10 mouse cellular contexts compared by ENCODE assay signal in genomic region chr5:25891321-25891720, GRCm38 (mm10). TPM values are rescaled to one million over a fixed set of nuclear protein-coding genes. Genes with fewer than 3 reads are reported as not detected.
DNase-seq lines count a peak whose midpoint lies in the region; ATAC-seq lines count a peak whose summit lies in the region.
"Had no signal": no experiment of that assay in that cellular context is flagged by ENCODE, and none has a peak within 500 bp of the region (broad histone marks: within the 10 kb centered on the region; RNA-seq: fewer than 3 reads in every experiment).

No protein-coding gene starts in this region.

- ATAC-seq in kidney, embryonic 16.5 days (ENCODE audit: low FRiP score, low TSS enrichment), result no peak

- no peaks in the 10 kb centered on the region for H3K4me1 ChIP-seq in kidney, embryonic 16.5 days (ENCODE audit: insufficient read depth, low read length)
- H3K4me1 ChIP-seq: limb, embryonic 15.5 days had no signal

- peak; percentile 49 for DNase-seq in kidney, adult 18-20 months
- DNase-seq in adrenal gland, postnatal 10 days, result peak; percentile 87
- peak; percentile 94 to 96 for DNase-seq in cerebellum, postnatal 25 days
- peak; percentile 25 to 38 for DNase-seq in kidney, postnatal 4 days
- no peak for DNase-seq in left cerebral cortex, postnatal 14 days (ENCODE audit: low spot score in 2 of 2)
- DNase-seq in spleen, adult 18-20 months, result no peak
- DNase-seq in urinary bladder, adult 18-20 months (ENCODE audit: low spot score in 2 of 2), result no peak

- no peaks in the 10 kb centered on the region for H3K9me3 ChIP-seq in kidney, embryonic 16.5 days (ENCODE audit: low read length)
- H3K9me3 ChIP-seq: limb, embryonic 15.5 days had no signal

- no peaks in the 10 kb centered on the region for H3K27me3 ChIP-seq in kidney, embryonic 16.5 days (ENCODE audit: insufficient read depth, low read length)
- H3K27me3 ChIP-seq: limb, embryonic 15.5 days had no signal

- intact Hi-C loops in left cerebral cortex, postnatal 14 days (cut with DNase I), result no loop called here

- 72% methylated on average over 1 of the region's 1 CpGs for WGBS in kidney, embryonic 16.5 days

- no peak overlapping the region for H3K4me3 ChIP-seq in kidney, embryonic 16.5 days (ENCODE audit: low read length)
- H3K4me3 ChIP-seq: limb, embryonic 15.5 days had no signal

- no peak overlapping the region for H3K4me2 ChIP-seq in kidney, embryonic 16.5 days (replicated peaks; ENCODE audit: low read depth, low read length)
- H3K4me2 ChIP-seq: limb, embryonic 15.5 days had no signal

- H3K27ac ChIP-seq in kidney, embryonic 16.5 days (ENCODE audit: low read length), result no peak overlapping the region
- H3K27ac ChIP-seq: limb, embryonic 15.5 days had no signal

- H3K9ac ChIP-seq in kidney, embryonic 16.5 days (replicated peaks; ENCODE audit: low read length), result no peak overlapping the region
- H3K9ac ChIP-seq: limb, embryonic 15.5 days had no signal

- H3K36me3 ChIP-seq in kidney, embryonic 16.5 days (ENCODE audit: insufficient read depth, low read length), result no peaks in the 10 kb centered on the region
- H3K36me3 ChIP-seq: limb, embryonic 15.5 days had no signal

RNA-seq across cellular contexts. Expression of gene Gm21663, which starts 50.9 kb away (rescaled TPM):
- polyA plus RNA-seq in kidney, embryonic 16.5 days (2015; fragmentation: Nextera tagmentation; extraction: Ambion mirVana), result not detected in 2 replicates
- total RNA-seq in adrenal gland, postnatal 10 days (2021), result under 1 TPM in 1 of 2 experiments, not detected in 1; 0.12 TPM
- not detected for total RNA-seq in left cerebral cortex, postnatal 14 days (2021)
- polyA plus RNA-seq: brain, embryonic 14.5 days had no signal

Comparison
In these comparisons a context has a peak if more than half of its experiments do, and no peak if none do; other contexts are left out.
1. DNase-seq: peak in kidney, adult 18-20 months (single experiment), adrenal gland, postnatal 10 days (single experiment), cerebellum, postnatal 25 days (2 of 2) and kidney, postnatal 4 days (2 of 2); none in left cerebral cortex, postnatal 14 days (0 of 2), spleen, adult 18-20 months (0 of 2) and urinary bladder, adult 18-20 months (0 of 2).